Mouse (Mus musculus) ES-Bruce4 (cell line): ENCODE measurements at regions not wholly inside any gene's neighbourhood (a gene's known extent, or its start where the extent isn't known, plus 50 kb on each side); places are given as distances from the start of the nearest gene placed in this dataset.

Experiments used
- CTCF ChIP-seq: IDR thresholded peaks from one replicate; pipeline ENCODE4 v1.8.1; 2011; ENCODE audit warnings: low read depth, low read length
- EP300 ChIP-seq: IDR thresholded peaks from 2 replicates; pipeline ENCODE4 v1.6.1; 2011; ENCODE audit warnings: low read depth, low read length; ENCODE audit not compliant: insufficient read depth
- POLR2A ChIP-seq: IDR thresholded peaks from one replicate; pipeline ENCODE4 v1.8.1; 2011; ENCODE audit warnings: low read length; ENCODE audit not compliant: insufficient read depth

- no peak for TF ChIP-seq CTCF
- TF ChIP-seq POLR2A = no peak
- no peak for TF ChIP-seq EP300
Measured at GRCm38 (mm10) chr8:86393835-86394234, 186.7 kb downstream of the Abcc12 start.
